In the genomic region with DNA sequence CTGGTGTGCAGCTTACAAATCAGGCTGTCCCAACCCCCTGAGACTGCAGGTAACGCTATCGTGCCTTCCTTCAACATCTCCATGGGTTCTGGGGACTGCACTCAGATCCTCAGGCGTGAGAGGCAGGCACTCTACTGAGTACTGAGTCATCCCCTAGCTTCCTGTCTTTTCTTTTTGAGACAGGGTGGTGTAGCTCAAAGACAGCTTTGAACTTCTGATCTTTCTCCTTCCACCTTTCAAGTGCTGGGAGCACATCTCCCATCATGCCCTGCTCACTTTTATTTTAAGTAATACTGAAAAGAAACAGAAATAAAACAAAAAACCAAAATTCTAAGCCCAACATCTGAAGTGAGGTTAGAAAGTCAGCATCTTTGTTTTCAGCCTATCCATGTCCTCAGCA, we compare ENCODE assay signal across 20 mouse cellular contexts.
"Had no signal": no experiment of that assay in that cellular context is flagged by ENCODE, and none has a peak within 500 bp of the region (broad histone marks: within the 10 kb centered on the region; RNA-seq: fewer than 3 reads in every experiment).

No protein-coding gene starts in this region.

- DNase-seq: kidney, adult 2 months; kidney, postnatal 36 days; left cerebral cortex, postnatal 4 days; liver, postnatal 0 days; lung, postnatal 10 days; lung, postnatal 36 days; right cerebral cortex, adult 18-20 months; right cerebral cortex, postnatal 14 days; right cerebral cortex, postnatal 4 days had no signal

- H3K4me3 ChIP-seq: limb, embryonic 12.5 days; limb, embryonic 15.5 days; lung, embryonic 15.5 days; megakaryocyte, embryonic 14.5 days; midbrain, embryonic 10.5 days; midbrain, embryonic 13.5 days; neural tube, embryonic 12.5 days; neural tube, embryonic 15.5 days had no signal

- H3K27ac ChIP-seq: kidney, postnatal 0 days; limb, embryonic 12.5 days; limb, embryonic 15.5 days; liver, embryonic 14.5 days; lung, embryonic 15.5 days; midbrain, embryonic 10.5 days; midbrain, embryonic 13.5 days; neural tube, embryonic 12.5 days; neural tube, embryonic 15.5 days; stomach, postnatal 0 days had no signal

- H3K4me1 ChIP-seq: limb, embryonic 12.5 days; limb, embryonic 15.5 days; lung, embryonic 15.5 days; midbrain, embryonic 10.5 days; midbrain, embryonic 13.5 days; neural tube, embryonic 12.5 days; neural tube, embryonic 15.5 days had no signal

- H3K27me3 ChIP-seq: limb, embryonic 12.5 days; limb, embryonic 15.5 days; lung, embryonic 15.5 days; megakaryocyte, embryonic 14.5 days; midbrain, embryonic 13.5 days; neural tube, embryonic 12.5 days; neural tube, embryonic 15.5 days had no signal
